Mouse (Mus musculus): ENCODE results near the gene Cilp2. TPM values are rescaled to one million over a fixed set of nuclear protein-coding genes. Genes with fewer than 3 reads are reported as not detected.

Cilp2 gene
- 0.03 and 0.09 TPM in 2 replicates for polyA plus RNA-seq (2015; fragmentation: Nextera tagmentation; extraction: Ambion mirVana)

DNA sequence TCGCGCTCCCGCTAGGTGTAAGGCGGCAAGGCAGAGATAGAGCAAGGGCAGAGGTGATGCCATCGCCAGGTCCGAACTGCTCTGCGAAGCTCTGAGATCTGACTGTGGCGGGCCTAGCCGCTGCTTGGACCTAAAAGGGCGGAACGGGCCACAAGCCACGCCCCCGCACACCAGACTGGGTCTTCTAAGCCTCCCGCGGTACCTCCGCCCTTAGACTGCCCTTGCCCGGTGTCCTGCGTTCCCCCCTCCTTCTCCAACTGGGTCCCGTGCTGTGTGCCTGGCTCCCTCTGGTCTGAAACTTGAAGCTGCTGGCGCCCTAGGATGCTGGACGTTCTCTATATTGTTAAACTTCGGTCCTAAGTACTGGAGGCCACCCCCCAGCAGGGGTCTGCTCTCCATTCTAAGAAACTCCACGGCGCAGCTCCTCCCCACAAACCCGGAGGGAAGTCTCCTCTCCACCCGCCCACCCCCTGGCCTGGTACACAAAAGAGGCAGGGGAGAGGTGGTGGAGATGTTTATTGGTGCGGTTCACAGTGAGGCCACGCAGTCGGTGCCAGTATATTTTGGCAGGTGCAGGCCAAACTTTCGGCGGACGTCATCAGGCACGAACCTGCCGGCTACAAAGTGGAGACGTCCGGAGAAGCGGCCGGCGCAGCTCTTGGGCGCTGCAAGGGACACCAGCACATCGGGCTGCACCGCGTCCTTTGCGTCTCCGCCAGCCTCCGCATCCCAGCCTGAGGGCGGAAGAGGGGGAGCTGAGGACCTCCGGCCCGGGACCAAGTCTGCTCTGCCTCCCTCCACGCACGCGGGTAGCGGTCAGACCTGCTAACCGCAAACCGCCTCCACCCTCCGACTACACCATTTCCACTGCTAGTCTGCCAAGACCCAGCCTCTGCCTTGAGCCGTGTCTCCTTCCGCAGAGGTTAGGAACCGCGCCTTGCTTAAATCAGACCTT, at the start of gene Cilp2:
TSS of gene Cilp2 (minus strand) at position 399 of the 955 bp plus-strand sequence.
- H3K9ac ChIP-seq: no peak within 1 kb of the TSS
- no peaks in the 10 kb centered on the region for H3K9me3 ChIP-seq (replicated peaks)
- H3K4me3 ChIP-seq (replicated peaks): peak within 1 kb of the TSS; percentile 26
- no peak for ATAC-seq (ENCODE audit: low read depth)
- H3K27me3 ChIP-seq: peaks cover 92% of the 10 kb centered on the region
- H3K4me1 ChIP-seq (replicated peaks): peaks cover 27% of the 10 kb centered on the region
- peaks cover under 1% of the 10 kb centered on the region; the same call in 1 of the 2 replicates for H3K36me3 ChIP-seq
- no peak within 1 kb of the TSS for H3K27ac ChIP-seq
- WGBS (ENCODE audit: insufficient replicate concordance): 3% methylated on average over 60 of the region's 60 CpGs
- DNase-seq: no peak
- H3K4me2 ChIP-seq: peak within 1 kb of the TSS; percentile 33

- peak overlapping the region; percentile 62 for H3K27ac ChIP-seq
- ATAC-seq (ENCODE audit: low read depth) (peak; percentile 47; the same call in 1 of the 2 replicates), DNase-seq (no peak)
- no peak overlapping the region for H3K4me2 ChIP-seq
- H3K36me3 ChIP-seq: peaks cover 56% of the 10 kb centered on the region
- H3K4me3 ChIP-seq (replicated peaks): no peak overlapping the region
- no peaks in the 10 kb centered on the region for H3K9me3 ChIP-seq (replicated peaks)
- no peak overlapping the region for H3K9ac ChIP-seq
- WGBS (ENCODE audit: insufficient replicate concordance): 68% methylated on average over 7 of the region's 7 CpGs
- no peaks in the 10 kb centered on the region for H3K27me3 ChIP-seq
- peaks cover 66% of the 10 kb centered on the region for H3K4me1 ChIP-seq (replicated peaks)
These were observed 48.7 kb upstream of the Cilp2 start for GRCm38 (mm10) chr8:69936050-69936794.

DNA sequence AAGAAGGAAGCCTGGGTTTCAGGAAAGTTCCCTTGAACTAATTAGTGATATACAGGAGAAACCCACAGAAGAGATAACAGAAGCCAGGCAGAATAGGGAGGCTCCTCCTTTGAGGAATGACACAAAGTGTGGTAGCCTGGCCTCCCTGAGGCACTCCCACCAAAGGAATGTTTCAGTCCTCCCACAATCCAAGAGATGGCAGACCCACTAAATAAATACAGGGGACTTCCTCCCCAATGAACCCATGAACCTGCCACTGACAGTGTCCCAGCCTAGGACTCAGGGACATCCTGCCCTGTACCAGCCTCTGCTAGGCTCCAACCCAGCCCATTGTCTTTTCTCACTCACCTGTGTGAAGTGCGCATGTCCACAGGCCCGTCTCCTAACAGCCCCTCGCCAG, 47.9 kb upstream of the Cilp2 start:
- peaks cover 55% of the 10 kb centered on the region for H3K36me3 ChIP-seq
- no peak for DNase-seq
- H3K27ac ChIP-seq: no peak overlapping the region
- 92% methylated on average over 3 of the region's 3 CpGs for WGBS (ENCODE audit: insufficient replicate concordance)
- peaks cover 58% of the 10 kb centered on the region for H3K4me1 ChIP-seq (replicated peaks)
- no peak for ATAC-seq (ENCODE audit: low read depth)
- no peak overlapping the region for H3K4me2 ChIP-seq
- H3K9me3 ChIP-seq (replicated peaks): no peaks in the 10 kb centered on the region
- H3K4me3 ChIP-seq (replicated peaks): no peak overlapping the region
- H3K9ac ChIP-seq: no peak overlapping the region; the same call in 1 of the 2 replicates
- H3K27me3 ChIP-seq: no peaks in the 10 kb centered on the region

DNA sequence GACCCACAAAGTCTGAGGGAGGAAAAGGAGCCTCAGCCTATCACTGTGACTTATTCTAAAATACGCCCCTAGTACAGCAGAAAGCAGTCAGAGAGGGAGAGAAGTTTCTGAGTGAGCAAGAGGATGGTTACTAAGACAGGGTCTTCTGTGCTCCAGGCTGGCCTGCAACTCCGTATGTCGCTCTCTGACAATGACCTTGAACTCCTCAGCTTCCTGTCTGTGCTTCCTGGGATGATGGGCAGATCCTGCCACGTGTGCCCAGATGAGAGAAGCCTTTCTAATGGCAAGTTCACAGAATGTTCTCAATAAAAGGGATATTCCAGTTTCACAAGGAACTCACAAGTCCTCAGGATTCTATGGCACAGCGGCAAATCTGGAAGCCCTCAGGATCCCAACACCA, 47.1 kb upstream of the Cilp2 start:
- 71% methylated on average over 5 of the region's 5 CpGs for WGBS (ENCODE audit: insufficient replicate concordance)
- Histone ChIP-seq H3K36me3 (peaks cover 52% of the 10 kb centered on the region), H3K4me2 (no peak overlapping the region), H3K9ac (no peak overlapping the region), H3K27me3 (no peaks in the 10 kb centered on the region), H3K4me1 (replicated peaks) (peaks cover 49% of the 10 kb centered on the region), H3K9me3 (replicated peaks) (no peaks in the 10 kb centered on the region), H3K4me3 (replicated peaks) (no peak overlapping the region), H3K27ac (no peak overlapping the region; the same call in 1 of the 2 replicates)
- ATAC-seq (ENCODE audit: low read depth) (no peak), DNase-seq (no peak)

GRCm38 (mm10) chr8:69933811-69934210, 46.3 kb upstream of the Cilp2 start:
- H3K4me2 ChIP-seq: no peak overlapping the region
- ATAC-seq (ENCODE audit: low read depth): no peak
- H3K4me1 ChIP-seq (replicated peaks): peaks cover 43% of the 10 kb centered on the region
- H3K36me3 ChIP-seq: peaks cover 58% of the 10 kb centered on the region
- 32% methylated on average over 2 of the region's 2 CpGs for WGBS (ENCODE audit: insufficient replicate concordance)
- H3K27ac ChIP-seq: no peak overlapping the region
- H3K27me3 ChIP-seq: no peaks in the 10 kb centered on the region
- no peak overlapping the region for H3K9ac ChIP-seq
- DNase-seq: no peak
- no peaks in the 10 kb centered on the region for H3K9me3 ChIP-seq (replicated peaks)
- no peak overlapping the region for H3K4me3 ChIP-seq (replicated peaks)

DNA sequence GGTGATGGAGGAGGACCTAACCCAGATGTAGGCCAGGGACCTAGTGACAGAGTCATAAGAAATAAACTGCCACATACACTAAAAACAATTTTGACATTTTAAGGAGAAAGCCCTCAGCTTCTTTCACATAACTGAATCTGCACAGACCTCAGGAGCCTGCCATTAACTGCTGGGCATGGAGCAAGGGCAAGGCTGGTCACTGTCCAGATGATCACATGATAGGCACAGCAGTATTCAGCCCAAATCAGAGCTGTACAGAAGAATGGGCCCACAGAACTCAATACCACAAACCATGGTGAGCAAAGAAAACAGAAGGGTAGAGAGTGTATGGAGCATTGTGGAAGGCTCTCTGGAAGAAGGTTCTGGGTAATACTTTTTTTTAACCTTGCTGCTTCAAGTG, 39.4 kb upstream of the Cilp2 start:
- Histone ChIP-seq H3K4me1 (replicated peaks) (peaks cover 59% of the 10 kb centered on the region), H3K4me3 (replicated peaks) (no peak overlapping the region), H3K27me3 (no peaks in the 10 kb centered on the region), H3K9ac (no peak overlapping the region), H3K27ac (no peak overlapping the region), H3K9me3 (replicated peaks) (no peaks in the 10 kb centered on the region), H3K36me3 (peaks cover 35% of the 10 kb centered on the region), H3K4me2 (no peak overlapping the region)
- ATAC-seq (ENCODE audit: low read depth) (no peak), DNase-seq (no peak)

GRCm38 (mm10) chr8:69923986-69924385, 36.5 kb upstream of the Cilp2 start:
- DNase-seq: no peak
- 6% methylated on average over 1 of the region's 1 CpGs for WGBS (ENCODE audit: insufficient replicate concordance)
- peak overlapping the region; percentile 34; the same call in 1 of the 2 replicates for H3K9ac ChIP-seq
- peaks cover 88% of the 10 kb centered on the region for H3K4me1 ChIP-seq (replicated peaks)
- peak overlapping the region; percentile 33 for H3K4me2 ChIP-seq
- H3K4me3 ChIP-seq (replicated peaks): no peak overlapping the region
- ATAC-seq (ENCODE audit: low read depth): peak; percentile 54
- peaks cover 30% of the 10 kb centered on the region for H3K36me3 ChIP-seq
- H3K27me3 ChIP-seq: no peaks in the 10 kb centered on the region
- H3K27ac ChIP-seq: peak overlapping the region; percentile 87
- no peaks in the 10 kb centered on the region for H3K9me3 ChIP-seq (replicated peaks)

DNA sequence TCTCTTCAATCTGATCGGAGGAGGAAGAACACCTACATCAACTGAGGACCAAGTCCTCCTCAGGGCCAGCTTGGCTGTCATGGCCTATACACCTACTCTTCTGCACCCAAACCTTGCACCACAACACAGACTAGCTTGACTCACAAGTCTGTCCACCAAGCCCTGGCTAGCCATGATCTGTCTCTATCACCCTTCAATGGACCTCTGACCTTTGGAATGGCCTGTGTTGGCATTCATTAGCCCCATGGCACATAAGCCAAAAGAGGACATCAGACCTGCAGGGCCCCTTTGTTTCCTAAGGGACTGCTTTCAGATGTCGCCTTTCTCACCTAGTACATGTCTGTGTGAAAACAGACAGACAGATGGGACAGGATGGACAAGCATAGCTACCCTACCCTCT, 33.7 kb upstream of the Cilp2 start:
- peak overlapping the region; percentile 61 for H3K9ac ChIP-seq
- DNase-seq: no peak
- no peaks in the 10 kb centered on the region for H3K27me3 ChIP-seq
- H3K9me3 ChIP-seq (replicated peaks): no peaks in the 10 kb centered on the region
- H3K36me3 ChIP-seq: peaks cover 24% of the 10 kb centered on the region
- peaks cover 85% of the 10 kb centered on the region for H3K4me1 ChIP-seq (replicated peaks)
- peak overlapping the region; percentile 55 for H3K4me2 ChIP-seq
- H3K4me3 ChIP-seq (replicated peaks): no peak overlapping the region
- WGBS (ENCODE audit: insufficient replicate concordance): 91% methylated on average over 2 of the region's 2 CpGs
- no peak for ATAC-seq (ENCODE audit: low read depth)
- H3K27ac ChIP-seq: peak overlapping the region; percentile 87

DNA sequence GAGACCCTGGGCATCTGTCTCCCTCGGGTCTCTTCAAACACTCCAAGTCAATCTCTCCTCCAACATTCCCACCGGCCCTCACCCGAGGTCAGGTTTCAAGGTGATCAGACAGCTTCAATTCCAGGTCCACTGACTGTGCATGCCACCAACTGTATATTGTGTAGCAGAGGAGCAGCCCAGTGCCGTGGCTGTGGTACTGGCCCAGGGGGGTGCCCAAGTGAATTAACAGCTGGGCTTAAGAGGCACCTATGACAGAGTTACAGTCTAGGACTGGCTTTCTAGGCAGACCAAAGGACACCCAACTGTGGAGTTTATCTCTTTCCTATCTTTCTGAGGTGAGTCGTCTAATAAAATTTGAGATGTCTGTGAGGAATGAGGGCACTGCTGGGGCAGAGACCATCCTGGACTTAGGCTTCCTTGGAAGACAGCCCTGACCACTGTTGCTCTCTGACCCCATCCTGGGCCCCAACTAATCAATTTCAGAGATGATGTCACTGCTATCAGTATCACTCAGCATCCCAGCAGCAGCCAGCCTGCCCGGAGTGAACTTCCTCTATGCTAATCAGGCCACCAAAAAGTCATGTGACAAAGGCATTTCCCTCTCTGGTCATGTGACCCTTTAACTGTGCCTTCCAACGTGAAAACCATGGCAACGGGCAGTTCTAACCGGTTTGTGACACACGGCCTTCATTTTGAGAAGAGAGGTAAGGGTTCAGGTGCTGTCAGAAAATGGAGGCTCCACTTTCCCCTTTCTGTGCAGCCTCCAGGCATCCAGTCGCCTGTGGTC, 32.6 kb upstream of the Cilp2 start:
- WGBS (ENCODE audit: insufficient replicate concordance): 26% methylated on average over 11 of the region's 11 CpGs
- peak overlapping the region; percentile 61 for H3K9ac ChIP-seq
- H3K27ac ChIP-seq: peak overlapping the region; percentile 87
- H3K36me3 ChIP-seq: peaks cover 30% of the 10 kb centered on the region
- DNase-seq (peak; percentile 61), ATAC-seq (ENCODE audit: low read depth) (peak; percentile 70)
- H3K4me2 ChIP-seq: peak overlapping the region; percentile 55
- no peaks in the 10 kb centered on the region for H3K27me3 ChIP-seq
- peak overlapping the region; percentile 14; the same call in 1 of the 2 replicates for H3K4me3 ChIP-seq (replicated peaks)
- peaks cover 74% of the 10 kb centered on the region for H3K4me1 ChIP-seq (replicated peaks)
- H3K9me3 ChIP-seq (replicated peaks): no peaks in the 10 kb centered on the region

DNA sequence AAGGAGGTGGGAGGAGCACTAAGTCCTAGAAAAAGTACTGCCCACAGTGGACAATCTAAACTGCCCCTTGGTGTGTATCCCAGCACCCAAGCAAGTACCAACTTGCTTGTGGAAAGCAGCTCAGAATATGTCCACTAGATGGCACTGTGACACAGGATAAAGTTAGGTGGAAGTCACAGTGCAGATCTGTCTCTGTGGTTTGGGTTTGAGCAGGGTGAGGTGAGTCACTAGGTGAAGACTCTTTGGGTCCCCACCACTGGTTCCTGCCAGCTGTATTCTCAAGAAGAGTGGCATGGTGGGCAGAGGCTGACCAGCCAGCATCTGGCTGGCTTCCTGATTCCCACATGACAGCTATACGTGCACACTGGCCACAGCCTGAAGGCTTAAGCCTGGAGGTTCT, 31.5 kb upstream of the Cilp2 start:
- H3K27ac ChIP-seq: peak overlapping the region; percentile 87
- no peak overlapping the region for H3K9ac ChIP-seq
- ATAC-seq (ENCODE audit: low read depth): peak; percentile 30
- H3K9me3 ChIP-seq (replicated peaks): no peaks in the 10 kb centered on the region
- DNase-seq: peak; percentile 65
- H3K4me3 ChIP-seq (replicated peaks): no peak overlapping the region
- H3K4me2 ChIP-seq: no peak overlapping the region
- peaks cover 63% of the 10 kb centered on the region for H3K4me1 ChIP-seq (replicated peaks)
- WGBS (ENCODE audit: insufficient replicate concordance): 46% methylated on average over 1 of the region's 1 CpGs
- H3K36me3 ChIP-seq: peaks cover 41% of the 10 kb centered on the region
- no peaks in the 10 kb centered on the region for H3K27me3 ChIP-seq

DNA sequence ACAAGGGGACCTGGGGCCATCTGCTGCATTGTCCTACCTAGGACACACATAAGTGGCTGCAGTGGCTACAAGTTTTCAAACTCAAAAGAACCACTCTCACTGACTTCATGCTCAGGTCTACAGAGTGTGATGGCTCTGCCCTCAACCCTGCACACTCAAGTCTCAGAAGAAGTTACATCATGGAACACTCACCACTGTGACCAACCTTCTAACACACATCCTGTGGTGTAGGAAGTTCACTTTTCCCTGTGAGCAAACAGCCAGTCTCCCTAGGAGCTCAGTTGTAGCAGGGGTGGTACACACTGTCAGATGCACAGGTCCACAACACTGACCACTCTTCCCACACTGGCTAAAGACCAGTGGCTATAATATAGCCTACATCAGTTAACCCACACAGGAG, 31.0 kb upstream of the Cilp2 start:
- DNase-seq (no peak), ATAC-seq (ENCODE audit: low read depth) (no peak)
- no peak overlapping the region; the same call in 1 of the 2 replicates for H3K27ac ChIP-seq
- H3K4me3 ChIP-seq (replicated peaks): no peak overlapping the region
- no peak overlapping the region for H3K4me2 ChIP-seq
- peaks cover 58% of the 10 kb centered on the region for H3K4me1 ChIP-seq (replicated peaks)
- no peaks in the 10 kb centered on the region for H3K27me3 ChIP-seq
- H3K36me3 ChIP-seq: peaks cover 46% of the 10 kb centered on the region
- no peaks in the 10 kb centered on the region for H3K9me3 ChIP-seq (replicated peaks)
- no peak overlapping the region for H3K9ac ChIP-seq

All from liver, embryonic 13.5 days (tissue).